In the genomic region with DNA sequence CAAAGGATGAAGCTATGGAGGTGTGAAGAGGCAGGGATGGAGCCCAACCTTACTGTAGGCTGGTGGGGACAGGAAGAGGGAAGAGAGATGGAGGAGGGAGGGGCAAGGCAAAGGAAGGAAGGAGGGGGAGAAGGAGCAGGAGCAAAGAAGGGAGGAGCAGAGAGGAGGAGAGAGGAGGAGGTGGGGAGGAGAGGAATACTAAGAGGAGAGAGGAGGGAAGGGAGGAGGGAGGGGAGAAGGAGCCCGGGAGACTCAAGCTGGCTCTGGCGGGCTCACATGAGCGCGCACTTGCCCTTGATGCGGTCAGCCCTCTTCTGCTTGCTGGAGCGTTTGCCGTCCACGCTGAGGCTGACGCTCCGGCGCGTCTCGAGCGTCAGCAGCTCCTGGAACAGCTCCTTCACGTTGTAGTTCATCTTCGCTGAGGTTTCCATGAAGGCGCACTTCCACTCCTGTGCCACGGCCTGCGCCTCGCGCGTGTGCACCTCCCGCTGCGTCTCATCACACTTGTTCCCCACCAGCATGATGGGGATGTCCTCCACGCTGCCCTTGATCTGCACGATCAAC, we compare ENCODE assay signal across 10 mouse cellular contexts. TPM values are rescaled to one million over a fixed set of nuclear protein-coding genes. Genes with fewer than 3 reads are reported as not detected.
DNase-seq lines count a peak whose midpoint lies in the region; ATAC-seq and TF ChIP-seq lines count a peak whose summit lies in the region.
"Had no signal": no experiment of that assay in that cellular context is flagged by ENCODE, and none has a peak within 500 bp of the region (broad histone marks: within the 10 kb centered on the region; RNA-seq: fewer than 3 reads in every experiment).

No protein-coding gene starts in this region.

- 9% methylated on average over 26 of the region's 26 CpGs for WGBS in heart, embryonic 13.5 days
- WGBS in hindbrain, embryonic 16.5 days, result 20% methylated on average over 18 of the region's 26 CpGs
- WGBS in liver, embryonic 12.5 days (ENCODE audit: insufficient replicate concordance), result 7% methylated on average over 26 of the region's 26 CpGs
- 13% methylated on average over 26 of the region's 26 CpGs for WGBS in stomach, postnatal 0 days

- ATAC-seq in heart, embryonic 13.5 days (ENCODE audit: extremely low read depth, insufficient number of reproducible peaks, low FRiP score, low TSS enrichment), result no peak
- ATAC-seq in hindbrain, embryonic 16.5 days, result no peak
- ATAC-seq in liver, embryonic 12.5 days, result no peak
- ATAC-seq in stomach, postnatal 0 days (ENCODE audit: low FRiP score, low TSS enrichment), result no peak

- peak overlapping the region; percentile 17; the same call in 1 of the 2 replicates for H3K4me3 ChIP-seq in heart, embryonic 13.5 days
- H3K4me3 ChIP-seq in testis, adult 2 months (ENCODE audit: control insufficient read depth, low read depth, low read length), result peak overlapping the region; percentile 11
- H3K4me3 ChIP-seq in hindbrain, embryonic 16.5 days (ENCODE audit: low read length), result no peak overlapping the region
- no peak overlapping the region for H3K4me3 ChIP-seq in liver, embryonic 12.5 days
- no peak overlapping the region for H3K4me3 ChIP-seq in stomach, postnatal 0 days (ENCODE audit: low read depth, low read length)

- no peak for TF ChIP-seq POLR2A in testis, adult 2 months (IDR thresholded peaks at IDR 0.05; ENCODE audit: control insufficient read depth, low read depth, low read length)

- H3K27me3 ChIP-seq in heart, embryonic 13.5 days (replicated peaks), result peaks cover 60% of the 10 kb centered on the region
- no peaks in the 10 kb centered on the region for H3K27me3 ChIP-seq in testis, adult 2 months (ENCODE audit: control insufficient read depth, insufficient read depth, low read length)
- H3K27me3 ChIP-seq in hindbrain, embryonic 16.5 days (replicated peaks; ENCODE audit: control insufficient read depth, insufficient read depth, low read length), result peaks cover 2% of the 10 kb centered on the region; the same call in 1 of the 2 replicates
- H3K27me3 ChIP-seq in liver, embryonic 12.5 days (replicated peaks), result peaks cover 67% of the 10 kb centered on the region
- 0 out of 2 replicates have a peak, but pooled peaks cover 3% of the 10 kb centered on the region for H3K27me3 ChIP-seq in stomach, postnatal 0 days (ENCODE audit: control insufficient read depth, insufficient read depth, low read length)

- H3K27ac ChIP-seq in heart, embryonic 13.5 days (replicated peaks), result no peak overlapping the region
- H3K27ac ChIP-seq in testis, adult 2 months (ENCODE audit: control insufficient read depth, insufficient read depth, low read depth, low read length), result no peak overlapping the region
- no peak overlapping the region for H3K27ac ChIP-seq in hindbrain, embryonic 16.5 days (ENCODE audit: low read depth, low read length)
- H3K27ac ChIP-seq in liver, embryonic 12.5 days, result no peak overlapping the region
- no peak overlapping the region for H3K27ac ChIP-seq in stomach, postnatal 0 days (replicated peaks)

- H3K4me2 ChIP-seq in heart, embryonic 13.5 days, result peak overlapping the region; percentile 40
- peak overlapping the region; percentile 34 for H3K4me2 ChIP-seq in hindbrain, embryonic 16.5 days (ENCODE audit: low read length)
- H3K4me2 ChIP-seq in liver, embryonic 12.5 days, result no peak overlapping the region
- no peak overlapping the region for H3K4me2 ChIP-seq in stomach, postnatal 0 days (replicated peaks; ENCODE audit: low read depth)
- H3K4me2 ChIP-seq: liver, embryonic 11.5 days had no signal

- TF ChIP-seq EP300 in stomach, postnatal 0 days (optimal IDR thresholded peaks at IDR 0.05), result no peak

- no peak for DNase-seq in heart, adult 11 months
- no peak for DNase-seq in testis, postnatal 10 days (ENCODE audit: low spot score)
- DNase-seq in adrenal gland, postnatal 10 days, result no peak
- DNase-seq in stomach, postnatal 0 days (ENCODE audit: low spot score), result no peak
- DNase-seq: layer of hippocampus, adult 9-11 months had no signal

- no peak for TF ChIP-seq CTCF in testis, adult 2 months (IDR thresholded peaks at IDR 0.05; ENCODE audit: control insufficient read depth, insufficient read depth, insufficient replicate concordance, low read depth, low read length)
- no peak for TF ChIP-seq CTCF in stomach, postnatal 0 days (IDR thresholded peaks at IDR 0.05; ENCODE audit: low read depth)

- H3K36me3 ChIP-seq in heart, embryonic 13.5 days, result no peaks in the 10 kb centered on the region
- H3K36me3 ChIP-seq in testis, adult 2 months (ENCODE audit: control insufficient read depth, insufficient read depth, low read length), result no peaks in the 10 kb centered on the region
- peaks cover 4% of the 10 kb centered on the region; the same call in 1 of the 2 replicates for H3K36me3 ChIP-seq in hindbrain, embryonic 16.5 days (ENCODE audit: control insufficient read depth, insufficient read depth, low read length)
- H3K36me3 ChIP-seq in liver, embryonic 12.5 days, result no peaks in the 10 kb centered on the region
- H3K36me3 ChIP-seq in stomach, postnatal 0 days (ENCODE audit: control insufficient read depth, insufficient read depth, low read length), result no peaks in the 10 kb centered on the region

- peaks cover 10% of the 10 kb centered on the region for H3K4me1 ChIP-seq in heart, embryonic 13.5 days
- H3K4me1 ChIP-seq in testis, adult 2 months (ENCODE audit: control insufficient read depth, insufficient read depth, low read length), result peaks cover 21% of the 10 kb centered on the region
- H3K4me1 ChIP-seq in hindbrain, embryonic 16.5 days (ENCODE audit: control insufficient read depth, insufficient read depth, low read depth, low read length), result peaks cover 13% of the 10 kb centered on the region
- peaks cover 19% of the 10 kb centered on the region for H3K4me1 ChIP-seq in liver, embryonic 12.5 days
- H3K4me1 ChIP-seq in stomach, postnatal 0 days (replicated peaks; ENCODE audit: control insufficient read depth, insufficient read depth), result no peaks in the 10 kb centered on the region

- 0 out of 2 replicates have a peak overlapping the region, but pooled peaks have one; percentile 10 for H3K9ac ChIP-seq in heart, embryonic 13.5 days
- peak overlapping the region; percentile 25 for H3K9ac ChIP-seq in hindbrain, embryonic 16.5 days (ENCODE audit: low read depth, low read length)
- no peak overlapping the region for H3K9ac ChIP-seq in liver, embryonic 12.5 days
- H3K9ac ChIP-seq in stomach, postnatal 0 days (ENCODE audit: low read length), result no peak overlapping the region

- no peaks in the 10 kb centered on the region for H3K9me3 ChIP-seq in heart, embryonic 13.5 days
- H3K9me3 ChIP-seq in hindbrain, embryonic 16.5 days (ENCODE audit: control insufficient read depth, low read length), result no peaks in the 10 kb centered on the region
- no peaks in the 10 kb centered on the region for H3K9me3 ChIP-seq in liver, embryonic 12.5 days (replicated peaks)
- H3K9me3 ChIP-seq in stomach, postnatal 0 days (ENCODE audit: control insufficient read depth, low read length), result no peaks in the 10 kb centered on the region

RNA-seq across cellular contexts. Expression of a gene that starts 3.8 kb away (rescaled TPM):
- polyA plus RNA-seq in heart, embryonic 13.5 days (2015; fragmentation: Nextera tagmentation; extraction: Ambion mirVana), result 0.06 and 0.07 TPM in 2 replicates
- 0.95 and 1.4 TPM in 2 replicates for polyA plus RNA-seq in testis, adult 2 months (2012; rRNA removed)
- polyA plus RNA-seq in hindbrain, embryonic 16.5 days (2015; fragmentation: Nextera tagmentation; extraction: Ambion mirVana), result 74.4 and 81.7 TPM in 2 replicates
- not detected in 2 replicates for polyA plus RNA-seq in liver, embryonic 12.5 days (2016; fragmentation: Nextera tagmentation; extraction: Ambion mirVana)
- 1 to 10 TPM; 2.8 to 3.4 TPM for total RNA-seq in adrenal gland, postnatal 10 days (2021)
- polyA plus RNA-seq in stomach, postnatal 0 days (2015; fragmentation: Nextera tagmentation; extraction: Ambion mirVana), result 0.40 and 0.42 TPM in 2 replicates
- polyA plus RNA-seq: liver, embryonic 11.5 days had no signal

RNA-seq across cellular contexts. Expression of a gene that starts 6.9 kb away (rescaled TPM):
- polyA plus RNA-seq in heart, embryonic 13.5 days (2015; fragmentation: Nextera tagmentation; extraction: Ambion mirVana), result 1.4 TPM in 2 replicates
- polyA plus RNA-seq in testis, adult 2 months (2012; rRNA removed), result 1.0 and 1.6 TPM in 2 replicates
- 25.4 and 27.0 TPM in 2 replicates for polyA plus RNA-seq in hindbrain, embryonic 16.5 days (2015; fragmentation: Nextera tagmentation; extraction: Ambion mirVana)
- polyA plus RNA-seq in liver, embryonic 12.5 days (2016; fragmentation: Nextera tagmentation; extraction: Ambion mirVana), result 0.80 and 0.81 TPM in 2 replicates
- 1 to 10 TPM; 5.4 to 6.4 TPM for total RNA-seq in adrenal gland, postnatal 10 days (2021)
- polyA plus RNA-seq in stomach, postnatal 0 days (2015; fragmentation: Nextera tagmentation; extraction: Ambion mirVana), result 1.3 and 1.8 TPM in 2 replicates

RNA-seq across cellular contexts. Expression of a gene that starts 15.6 kb away (rescaled TPM):
- polyA plus RNA-seq in heart, embryonic 13.5 days (2015; fragmentation: Nextera tagmentation; extraction: Ambion mirVana), result 8.0 and 8.2 TPM in 2 replicates
- 39.6 and 46.3 TPM in 2 replicates for polyA plus RNA-seq in testis, adult 2 months (2012; rRNA removed)
- polyA plus RNA-seq in hindbrain, embryonic 16.5 days (2015; fragmentation: Nextera tagmentation; extraction: Ambion mirVana), result 48.3 and 54.3 TPM in 2 replicates
- 7.1 and 7.9 TPM in 2 replicates for polyA plus RNA-seq in liver, embryonic 12.5 days (2016; fragmentation: Nextera tagmentation; extraction: Ambion mirVana)
- 10 to 100 TPM; 28.5 to 32.8 TPM for total RNA-seq in adrenal gland, postnatal 10 days (2021)
- polyA plus RNA-seq in stomach, postnatal 0 days (2015; fragmentation: Nextera tagmentation; extraction: Ambion mirVana), result 11.0 and 11.1 TPM in 2 replicates

RNA-seq across cellular contexts. Expression of a gene that starts 38.4 kb away (rescaled TPM):
- 152 and 162 TPM in 2 replicates for polyA plus RNA-seq in heart, embryonic 13.5 days (2015; fragmentation: Nextera tagmentation; extraction: Ambion mirVana)
- polyA plus RNA-seq in testis, adult 2 months (2012; rRNA removed), result 203 and 224 TPM in 2 replicates
- 334 and 346 TPM in 2 replicates for polyA plus RNA-seq in hindbrain, embryonic 16.5 days (2015; fragmentation: Nextera tagmentation; extraction: Ambion mirVana)
- 89.2 and 91.3 TPM in 2 replicates for polyA plus RNA-seq in liver, embryonic 12.5 days (2016; fragmentation: Nextera tagmentation; extraction: Ambion mirVana)
- 100 to 1,000 TPM; 190 to 191 TPM for total RNA-seq in adrenal gland, postnatal 10 days (2021)
- polyA plus RNA-seq in stomach, postnatal 0 days (2015; fragmentation: Nextera tagmentation; extraction: Ambion mirVana), result 93.7 and 98.7 TPM in 2 replicates

RNA-seq across cellular contexts. Expression of a gene that starts 48.2 kb away (rescaled TPM):
- 29.1 and 33.8 TPM in 2 replicates for polyA plus RNA-seq in heart, embryonic 13.5 days (2015; fragmentation: Nextera tagmentation; extraction: Ambion mirVana)
- 318 and 378 TPM in 2 replicates for polyA plus RNA-seq in testis, adult 2 months (2012; rRNA removed)
- 49.8 and 53.5 TPM in 2 replicates for polyA plus RNA-seq in hindbrain, embryonic 16.5 days (2015; fragmentation: Nextera tagmentation; extraction: Ambion mirVana)
- polyA plus RNA-seq in liver, embryonic 12.5 days (2016; fragmentation: Nextera tagmentation; extraction: Ambion mirVana), result 48.5 and 50.8 TPM in 2 replicates
- total RNA-seq in adrenal gland, postnatal 10 days (2021), result 10 to 100 TPM; 31.8 to 42.4 TPM
- 77.2 and 83.8 TPM in 2 replicates for polyA plus RNA-seq in stomach, postnatal 0 days (2015; fragmentation: Nextera tagmentation; extraction: Ambion mirVana)

Comparison
In these comparisons a context has a peak if more than half of its experiments do, and no peak if none do; other contexts are left out.
1. H3K4me2 ChIP-seq: peak in heart, embryonic 13.5 days (single experiment) and hindbrain, embryonic 16.5 days (single experiment); none in liver, embryonic 12.5 days (single experiment) and stomach, postnatal 0 days (single experiment).
2. H3K4me3 ChIP-seq: peak in heart, embryonic 13.5 days (single experiment) and testis, adult 2 months (single experiment); none in hindbrain, embryonic 16.5 days (single experiment), liver, embryonic 12.5 days (single experiment) and stomach, postnatal 0 days (single experiment).
3. H3K9ac ChIP-seq: peak in heart, embryonic 13.5 days (single experiment) and hindbrain, embryonic 16.5 days (single experiment); none in liver, embryonic 12.5 days (single experiment) and stomach, postnatal 0 days (single experiment).
4. RNA of a gene that starts 3.8 kb away (polyA plus RNA-seq): 74.4 to 81.7 TPM in hindbrain, embryonic 16.5 days; 0.95 to 1.4 TPM in testis, adult 2 months, 0.40 to 0.42 TPM in stomach, postnatal 0 days, 0.06 to 0.07 TPM in heart, embryonic 13.5 days and not detected in liver, embryonic 12.5 days; every median in the first group is over 10 times any median in the second.